Mouse (Mus musculus): Measurements from ENCODE around the gene Dnmt3a. TPM values are rescaled to one million over a fixed set of nuclear protein-coding genes. Genes with fewer than 3 reads are reported as not detected.
"Not testable (repeated sequence)": the region's sequence is repeated elsewhere in the genome, so short reads cannot be mapped to it uniquely, and the experiment has no call there.

Gene Dnmt3a
- polyA plus RNA-seq, 1 experiment from 2014 or later, result 86.6 TPM

GRCm38 (mm10) chr12:3919423-3919822, 113.6 kb downstream of the Dnmt3a start:
- 0 out of 2 replicates have a peak, but pooled peaks cover 3% of the 10 kb centered on the region for H3K4me1 ChIP-seq (replicated peaks; ENCODE audit: control insufficient read depth, insufficient read depth, low read length)
- no peak overlapping the region for H3K9ac ChIP-seq (replicated peaks; ENCODE audit: low read depth, low read length)
- no peaks in the 10 kb centered on the region for H3K27me3 ChIP-seq (replicated peaks; ENCODE audit: control insufficient read depth, insufficient read depth, low read length)
- no peak overlapping the region for H3K4me2 ChIP-seq (ENCODE audit: low read length)
- ATAC-seq, result no peak
- no peak overlapping the region for H3K4me3 ChIP-seq (replicated peaks; ENCODE audit: low read length)
- no peaks in the 10 kb centered on the region for H3K9me3 ChIP-seq (ENCODE audit: control insufficient read depth, low read length)
- WGBS, result 80% methylated on average over 3 of the region's 3 CpGs
- H3K36me3 ChIP-seq (ENCODE audit: control insufficient read depth, insufficient read depth), result peaks cover 2% of the 10 kb centered on the region; the same call in 1 of the 2 replicates
- H3K27ac ChIP-seq (ENCODE audit: low read length), result no peak overlapping the region

- 0% methylated on average over 1 of the region's 1 CpGs for WGBS
- H3K36me3 ChIP-seq (ENCODE audit: control insufficient read depth, insufficient read depth), result no peaks in the 10 kb centered on the region
These were observed 120.3 kb downstream of the Dnmt3a start for GRCm38 (mm10) chr12:3926127-3926526.

GRCm38 (mm10) chr12:3928841-3929240, 123.0 kb downstream of the Dnmt3a start:
- Histone ChIP-seq H3K4me3 (replicated peaks; ENCODE audit: low read length) (no peak overlapping the region), H3K9ac (replicated peaks; ENCODE audit: low read depth, low read length) (no peak overlapping the region), H3K27me3 (replicated peaks; ENCODE audit: control insufficient read depth, insufficient read depth, low read length) (no peaks in the 10 kb centered on the region), H3K27ac (ENCODE audit: low read length) (no peak overlapping the region), H3K4me1 (replicated peaks; ENCODE audit: control insufficient read depth, insufficient read depth, low read length) (peaks cover 2% of the 10 kb centered on the region; the same call in 1 of the 2 replicates), H3K36me3 (ENCODE audit: control insufficient read depth, insufficient read depth) (no peaks in the 10 kb centered on the region), H3K9me3 (ENCODE audit: control insufficient read depth, low read length) (no peaks in the 10 kb centered on the region), H3K4me2 (ENCODE audit: low read length) (no peak overlapping the region)
- 70% methylated on average over 3 of the region's 3 CpGs for WGBS
- ATAC-seq, result no peak

More at GRCm38 (mm10) chr12:3926127-3926526, 120.3 kb downstream of the Dnmt3a start:
- Histone ChIP-seq H3K4me1 (replicated peaks; ENCODE audit: control insufficient read depth, insufficient read depth, low read length) (peaks cover 6% of the 10 kb centered on the region; the same call in 1 of the 2 replicates), H3K9ac (replicated peaks; ENCODE audit: low read depth, low read length) (no peak overlapping the region), H3K27ac (ENCODE audit: low read length) (no peak overlapping the region), H3K4me2 (ENCODE audit: low read length) (no peak overlapping the region), H3K9me3 (ENCODE audit: control insufficient read depth, low read length) (no peaks in the 10 kb centered on the region), H3K27me3 (replicated peaks; ENCODE audit: control insufficient read depth, insufficient read depth, low read length) (no peaks in the 10 kb centered on the region), H3K4me3 (replicated peaks; ENCODE audit: low read length) (no peak overlapping the region)
- ATAC-seq, result 0 out of 2 replicates have a peak, but pooled peaks have one; percentile 20

- peak overlapping the region; percentile 21 for H3K4me2 ChIP-seq (ENCODE audit: low read length)
- not testable (repeated sequence) for H3K9ac ChIP-seq (replicated peaks; ENCODE audit: low read depth, low read length); H3K27ac ChIP-seq (ENCODE audit: low read length); H3K9me3 ChIP-seq (ENCODE audit: control insufficient read depth, low read length); H3K4me3 ChIP-seq (replicated peaks; ENCODE audit: low read length); H3K27me3 ChIP-seq (replicated peaks; ENCODE audit: control insufficient read depth, insufficient read depth, low read length); H3K36me3 ChIP-seq (ENCODE audit: control insufficient read depth, insufficient read depth); H3K4me1 ChIP-seq (replicated peaks; ENCODE audit: control insufficient read depth, insufficient read depth, low read length)
- 78% methylated on average over 32 of the region's 47 CpGs for WGBS
- peak; percentile 87 for ATAC-seq
These were observed 124.5 kb downstream of the Dnmt3a start for GRCm38 (mm10) chr12:3930090-3930865.

- H3K4me3 ChIP-seq (replicated peaks; ENCODE audit: low read length), result no peak overlapping the region
- ATAC-seq, result no peak
- H3K36me3 ChIP-seq (ENCODE audit: control insufficient read depth, insufficient read depth), result no peaks in the 10 kb centered on the region
- H3K9ac ChIP-seq (replicated peaks; ENCODE audit: low read depth, low read length), result no peak overlapping the region
- no peak overlapping the region for H3K4me2 ChIP-seq (ENCODE audit: low read length)
- H3K27me3 ChIP-seq (replicated peaks; ENCODE audit: control insufficient read depth, insufficient read depth, low read length), result no peaks in the 10 kb centered on the region
- WGBS, result 4% methylated on average over 11 of the region's 11 CpGs
- H3K9me3 ChIP-seq (ENCODE audit: control insufficient read depth, low read length), result no peaks in the 10 kb centered on the region; the same call in 1 of the 2 replicates
- H3K4me1 ChIP-seq (replicated peaks; ENCODE audit: control insufficient read depth, insufficient read depth, low read length), result no peaks in the 10 kb centered on the region
- no peak overlapping the region for H3K27ac ChIP-seq (ENCODE audit: low read length)
These were observed 136.2 kb downstream of the Dnmt3a start for GRCm38 (mm10) chr12:3942026-3942425.

GRCm38 (mm10) chr12:3944454-3945073, 138.8 kb downstream of the Dnmt3a start:
- H3K36me3 ChIP-seq (ENCODE audit: control insufficient read depth, insufficient read depth), result no peaks in the 10 kb centered on the region
- WGBS, result 44% methylated on average over 4 of the region's 4 CpGs
- no peak for ATAC-seq
- no peak overlapping the region for H3K4me2 ChIP-seq (ENCODE audit: low read length)
- no peak overlapping the region for H3K9ac ChIP-seq (replicated peaks; ENCODE audit: low read depth, low read length)
- no peaks in the 10 kb centered on the region for H3K27me3 ChIP-seq (replicated peaks; ENCODE audit: control insufficient read depth, insufficient read depth, low read length)
- no peaks in the 10 kb centered on the region for H3K9me3 ChIP-seq (ENCODE audit: control insufficient read depth, low read length)
- H3K4me1 ChIP-seq (replicated peaks; ENCODE audit: control insufficient read depth, insufficient read depth, low read length), result no peaks in the 10 kb centered on the region
- no peak overlapping the region for H3K27ac ChIP-seq (ENCODE audit: low read length)
- no peak overlapping the region for H3K4me3 ChIP-seq (replicated peaks; ENCODE audit: low read length)

GRCm38 (mm10) chr12:3947503-3947902, 141.7 kb downstream of the Dnmt3a start:
- Histone ChIP-seq H3K9me3 (ENCODE audit: control insufficient read depth, low read length) (no peaks in the 10 kb centered on the region), H3K27me3 (replicated peaks; ENCODE audit: control insufficient read depth, insufficient read depth, low read length) (no peaks in the 10 kb centered on the region), H3K27ac (ENCODE audit: low read length) (no peak overlapping the region), H3K9ac (replicated peaks; ENCODE audit: low read depth, low read length) (no peak overlapping the region), H3K4me2 (ENCODE audit: low read length) (no peak overlapping the region), H3K36me3 (ENCODE audit: control insufficient read depth, insufficient read depth) (no peaks in the 10 kb centered on the region), H3K4me1 (replicated peaks; ENCODE audit: control insufficient read depth, insufficient read depth, low read length) (no peaks in the 10 kb centered on the region), H3K4me3 (replicated peaks; ENCODE audit: low read length) (no peak overlapping the region)
- WGBS, result 68% methylated on average over 6 of the region's 6 CpGs
- ATAC-seq, result no peak

- no peak for ATAC-seq
- no peak within 1 kb of the TSS for H3K27ac ChIP-seq (ENCODE audit: low read length)
- no peaks in the 10 kb centered on the region for H3K36me3 ChIP-seq (ENCODE audit: control insufficient read depth, insufficient read depth)
- no peak within 1 kb of the TSS for H3K4me3 ChIP-seq (replicated peaks; ENCODE audit: low read length)
- no peak within 1 kb of the TSS for H3K4me2 ChIP-seq (ENCODE audit: low read length)
- peaks cover 5% of the 10 kb centered on the region for H3K4me1 ChIP-seq (replicated peaks; ENCODE audit: control insufficient read depth, insufficient read depth, low read length)
- 17% methylated on average over 22 of the region's 22 CpGs for WGBS
- H3K27me3 ChIP-seq (replicated peaks; ENCODE audit: control insufficient read depth, insufficient read depth, low read length), result peaks cover 26% of the 10 kb centered on the region
- H3K9ac ChIP-seq (replicated peaks; ENCODE audit: low read depth, low read length), result no peak within 1 kb of the TSS
- H3K9me3 ChIP-seq (ENCODE audit: control insufficient read depth, low read length), result no peaks in the 10 kb centered on the region
These were observed 148.8 kb downstream of the Dnmt3a start, which contains the start of gene Pomc for GRCm38 (mm10) chr12:3954651-3955050. TSS of gene Pomc (plus strand) at chr12:3954951.

- H3K9ac ChIP-seq (replicated peaks; ENCODE audit: low read depth, low read length), result no peak overlapping the region
- peaks cover 26% of the 10 kb centered on the region for H3K27me3 ChIP-seq (replicated peaks; ENCODE audit: control insufficient read depth, insufficient read depth, low read length)
- H3K9me3 ChIP-seq (ENCODE audit: control insufficient read depth, low read length), result no peaks in the 10 kb centered on the region
- ATAC-seq, result no peak
- H3K4me3 ChIP-seq (replicated peaks; ENCODE audit: low read length), result no peak overlapping the region
- no peaks in the 10 kb centered on the region for H3K36me3 ChIP-seq (ENCODE audit: control insufficient read depth, insufficient read depth)
- H3K4me1 ChIP-seq (replicated peaks; ENCODE audit: control insufficient read depth, insufficient read depth, low read length), result peaks cover 6% of the 10 kb centered on the region
- no peak overlapping the region for H3K27ac ChIP-seq (ENCODE audit: low read length)
- no peak overlapping the region for H3K4me2 ChIP-seq (ENCODE audit: low read length)
- 30% methylated on average over 10 of the region's 10 CpGs for WGBS
These were observed 149.6 kb downstream of the Dnmt3a start for GRCm38 (mm10) chr12:3955371-3955770.

Measured in forebrain, embryonic 16.5 days (tissue).